Mouse (Mus musculus) urinary bladder, adult 2 months (tissue): Measurements from ENCODE around the gene Ppara. TPM values are rescaled to one million over a fixed set of nuclear protein-coding genes. Genes with fewer than 3 reads are reported as not detected.

Experiments used
- DNase-seq: peaks from one replicate; pipeline ENCODE4 v3.0.0; 2022; ENCODE audit warnings: low spot score
- polyA plus RNA-seq: library from polyadenylated mRNA; depleted of rRNA; stranded (reverse); fragments of >200 nt; gene quantifications from 2 replicates; pipeline ENCODE4 v1.2.3, GENCODE M21; 2012

Gene Ppara
- polyA plus RNA-seq, 1 experiment, result 7.8 TPM

DNA sequence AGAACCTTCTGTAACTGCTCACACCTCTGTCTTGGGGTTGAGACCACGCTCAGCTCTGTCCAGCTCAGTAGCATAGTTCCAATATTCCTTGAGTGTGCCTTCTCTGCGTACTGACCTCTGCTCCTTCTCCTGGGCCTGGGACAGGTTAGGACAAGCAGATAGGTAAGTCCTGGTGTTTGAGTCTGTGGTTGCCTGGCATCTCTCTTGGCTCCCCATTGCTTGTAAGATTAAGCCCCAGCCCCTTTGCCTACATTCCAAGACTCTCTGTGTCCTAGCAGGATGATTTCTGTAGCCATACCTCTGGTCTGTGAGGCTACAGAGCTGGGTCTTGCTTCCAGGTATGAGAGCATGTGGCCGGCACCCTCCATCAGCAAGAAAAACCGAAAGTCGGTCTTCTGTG lies 6.6 kb upstream of the Ppara start:
- DNase-seq, result no peak

DNA sequence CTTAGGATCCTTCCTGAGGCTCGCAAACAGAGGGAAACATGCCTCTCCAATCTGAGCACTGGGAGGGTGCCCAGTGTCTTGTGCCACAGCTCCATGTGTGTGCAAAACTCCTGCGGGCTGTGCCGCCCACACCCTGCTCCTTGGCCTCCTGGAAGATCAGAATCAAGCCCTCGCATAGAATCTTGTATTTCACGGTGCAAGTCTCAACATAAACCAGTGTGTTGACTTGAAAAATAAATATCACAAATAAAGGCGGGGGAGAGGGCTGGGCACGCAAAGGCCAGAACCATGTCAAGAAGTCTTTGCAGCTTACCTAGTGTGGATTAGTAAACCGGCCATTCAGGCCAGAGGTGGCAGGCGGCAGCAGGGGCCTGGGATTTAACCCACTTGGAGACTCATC lies 5.5 kb upstream of the Ppara start:
- DNase-seq, result no peak

DNA sequence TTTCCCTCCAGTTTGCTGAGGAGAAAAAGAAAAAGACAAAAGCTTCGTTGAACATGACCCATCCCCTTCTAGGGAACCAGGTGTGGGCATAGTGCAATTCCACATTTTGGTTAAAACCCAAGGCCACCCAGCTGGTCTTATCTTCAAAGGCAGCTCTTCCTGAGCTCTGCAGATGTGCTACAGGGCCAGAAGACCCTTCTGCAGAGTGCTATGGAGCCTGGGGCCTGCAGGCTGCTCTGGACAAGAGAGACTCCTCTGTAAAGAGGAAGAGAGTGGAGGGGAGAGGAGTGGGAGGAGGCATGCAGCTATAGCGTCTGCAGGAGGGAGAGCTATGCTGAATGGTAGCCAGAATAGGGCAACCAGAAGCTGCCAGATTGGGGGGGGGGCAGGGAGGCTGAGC lies 4.8 kb upstream of the Ppara start:
- DNase-seq, result no peak

DNA sequence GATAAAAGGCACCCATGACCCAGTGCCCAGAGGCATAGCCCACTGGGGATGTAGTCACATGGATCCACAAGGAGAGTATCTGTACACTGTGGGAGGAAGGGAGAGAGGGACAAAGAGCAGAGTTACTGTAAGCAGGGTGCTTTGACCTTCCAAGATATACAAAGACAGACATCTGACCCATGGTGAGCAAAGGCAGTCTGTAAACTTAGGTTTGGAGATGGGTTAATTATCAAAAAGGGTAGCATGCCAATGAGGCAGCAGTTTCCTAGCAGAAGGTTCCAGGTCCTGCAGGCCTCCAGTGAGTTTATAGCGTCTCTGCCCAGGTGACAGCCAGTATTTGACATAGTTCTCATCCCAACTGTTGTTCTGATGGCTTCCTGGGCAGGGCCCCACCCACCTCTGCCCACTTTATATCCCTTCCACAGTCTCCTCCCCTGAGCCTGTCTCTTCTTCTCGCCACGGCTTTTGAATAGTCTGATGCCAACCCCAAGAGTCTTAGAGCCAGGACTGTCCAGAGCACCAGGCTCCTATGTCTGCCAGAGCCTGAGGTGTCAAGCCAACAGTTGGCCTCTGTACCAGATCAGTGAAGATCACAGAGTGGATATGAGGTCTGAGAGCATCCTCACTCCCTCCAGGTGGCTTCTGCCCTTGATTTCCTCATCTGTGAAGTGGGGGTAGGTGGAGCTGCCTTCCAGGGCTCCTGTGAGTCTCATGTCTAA lies 2.7 kb upstream of the Ppara start:
- no peak for DNase-seq

DNA sequence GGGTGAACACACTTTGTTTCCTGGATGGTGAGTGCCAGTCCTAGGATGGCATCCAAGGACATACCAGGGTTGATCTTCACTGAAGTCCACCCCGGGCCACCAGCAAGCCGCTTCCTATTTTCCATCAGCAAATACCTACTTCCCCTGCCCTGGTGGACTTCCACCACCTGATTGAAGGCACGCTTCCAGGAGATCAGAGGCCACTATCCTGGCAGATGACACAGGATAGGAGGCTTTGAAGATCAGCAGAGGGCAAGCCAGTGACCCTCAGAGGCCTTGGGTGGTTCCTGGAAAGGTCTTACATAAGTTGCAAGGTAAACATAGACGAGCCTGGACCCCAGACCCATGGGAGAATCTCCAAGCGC lies 2.2 kb upstream of the Ppara start:
- no peak for DNase-seq

DNA sequence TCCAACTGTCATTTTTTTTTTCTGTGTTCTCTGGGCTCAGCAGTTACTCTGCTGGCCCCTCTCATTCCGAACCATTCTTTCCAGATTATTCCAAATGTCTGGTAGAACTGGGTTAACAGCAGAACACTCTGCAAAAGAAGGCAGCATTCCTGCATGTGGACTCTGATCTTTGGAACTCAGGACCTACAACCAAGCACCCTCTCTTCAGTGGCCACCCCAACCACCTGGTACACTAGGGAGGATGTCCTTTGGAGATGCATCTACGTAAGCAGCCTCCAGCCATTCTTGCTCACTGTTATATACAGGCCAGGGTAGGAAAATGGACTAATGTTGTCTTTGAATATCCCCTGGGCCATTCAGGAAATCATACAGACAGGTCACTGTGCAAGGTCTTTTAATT lies 1.1 kb upstream of the Ppara start:
- DNase-seq, result no peak

DNA sequence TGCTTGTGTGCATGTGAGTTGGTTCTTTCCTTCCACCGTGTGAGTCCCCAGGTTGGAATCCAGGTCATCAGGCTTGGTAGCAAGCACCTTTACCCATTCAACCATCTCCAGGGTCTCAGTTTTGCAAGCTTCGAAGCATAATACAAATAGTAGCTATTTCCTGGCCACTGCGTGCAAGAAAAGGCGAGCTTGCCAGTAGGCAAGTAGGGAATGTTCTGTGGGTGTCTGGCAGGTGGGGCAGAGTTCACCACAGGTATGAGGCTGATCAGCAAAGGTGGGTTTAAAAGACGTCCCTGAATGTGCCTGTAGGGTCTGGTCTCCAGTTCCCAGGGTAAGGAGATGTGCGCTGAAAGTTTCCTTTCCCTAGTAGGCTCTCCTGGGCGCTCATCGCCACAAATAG lies 635 bp upstream of the Ppara start:
- DNase-seq, result no peak

DNA sequence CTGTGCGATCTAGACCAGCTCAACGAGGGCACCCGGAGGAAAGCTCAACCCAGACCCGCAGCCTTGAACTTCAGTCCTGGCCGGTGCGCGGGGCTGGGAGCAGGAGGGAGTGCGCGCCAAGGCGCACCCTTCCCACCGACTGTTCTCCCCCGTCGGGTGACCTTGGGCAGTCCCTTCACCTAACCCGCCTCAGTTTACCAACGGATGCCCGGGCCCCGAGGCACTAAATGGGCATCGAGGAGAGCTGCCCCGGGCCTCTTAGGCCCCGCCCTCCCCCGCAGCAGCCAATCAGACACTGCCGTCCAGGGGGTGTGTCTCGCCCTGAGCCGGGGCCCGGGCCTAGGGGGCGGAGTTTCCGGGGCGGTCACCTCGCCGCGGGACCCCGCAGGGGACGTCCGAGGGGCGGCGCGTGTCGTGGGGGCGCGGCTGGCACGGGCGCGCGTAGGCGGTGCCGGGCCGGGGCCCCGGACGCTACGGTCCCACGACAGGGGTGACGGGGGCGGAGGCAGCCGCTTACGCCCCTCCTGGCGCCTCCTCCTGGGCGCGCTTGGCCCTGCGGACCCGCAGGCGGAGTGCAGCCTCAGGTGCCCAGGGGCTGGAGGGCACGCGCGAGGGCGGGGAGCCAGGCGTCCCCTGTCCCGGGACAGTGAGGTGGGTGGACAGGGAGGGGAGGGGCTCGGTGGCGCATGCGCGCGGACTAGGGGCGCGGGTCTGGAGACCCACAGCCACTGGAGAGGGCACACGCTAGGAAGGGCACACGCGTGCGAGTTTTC lies 466 bp downstream of the Ppara start:
- peak; percentile 98 for DNase-seq

DNA sequence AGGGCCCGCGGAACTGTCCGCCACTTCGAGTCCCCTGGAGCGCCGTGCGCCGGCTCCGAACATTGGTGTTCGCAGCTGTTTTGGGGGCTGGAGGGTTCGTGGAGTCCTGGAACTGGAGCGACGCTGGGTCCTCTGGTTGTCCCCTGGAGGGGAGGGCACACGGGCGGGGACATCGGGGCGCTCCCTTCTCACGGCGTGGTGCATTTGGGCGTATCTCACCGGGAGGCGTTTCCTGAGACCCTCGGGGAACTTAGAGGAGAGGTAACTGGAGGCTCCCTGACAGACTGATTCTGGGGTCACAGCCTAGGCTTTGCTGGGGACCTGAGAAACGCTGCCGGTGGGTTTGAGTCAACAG lies 1.0 kb downstream of the Ppara start:
- no peak for DNase-seq

DNA sequence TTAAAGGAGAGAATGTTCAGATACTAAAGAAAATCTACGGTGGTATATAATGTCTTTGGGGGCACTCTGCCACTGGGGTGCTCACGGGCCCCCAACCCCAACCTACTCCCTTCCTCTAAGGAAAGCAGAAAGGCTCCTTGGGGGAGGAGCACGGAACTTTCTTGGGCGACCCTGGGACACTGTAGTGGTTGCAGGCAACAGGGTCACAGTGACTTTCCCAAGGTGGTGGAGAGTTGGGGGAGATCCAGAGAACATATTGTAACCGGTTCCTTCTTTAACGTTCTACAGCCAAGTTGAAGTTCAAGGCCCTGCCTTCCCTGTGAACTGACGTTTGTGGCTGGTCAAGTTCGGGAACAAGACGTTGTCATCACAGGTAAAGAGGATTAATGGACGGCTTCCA lies 1.7 kb downstream of the Ppara start:
- DNase-seq, result no peak

DNA sequence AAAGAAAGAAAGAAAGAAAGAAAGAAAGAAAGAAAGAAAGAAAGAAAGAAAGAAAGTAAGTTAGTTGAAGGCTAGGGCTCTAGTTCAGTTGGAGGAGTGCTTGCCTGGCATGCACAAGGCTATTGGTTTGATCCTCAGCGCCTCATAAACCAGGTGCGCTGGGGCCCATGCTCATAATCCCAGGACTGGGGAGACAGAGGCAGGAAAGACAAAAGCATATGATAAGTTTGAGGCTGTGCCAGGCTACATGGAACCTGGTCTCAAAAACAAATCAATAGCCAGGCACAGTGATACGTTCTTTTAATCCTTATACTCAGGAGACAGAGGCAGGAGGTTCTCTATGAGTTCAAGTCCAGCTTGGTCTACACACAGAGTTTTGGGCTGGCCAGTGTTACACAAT lies 3.6 kb downstream of the Ppara start:
- no peak for DNase-seq

DNA sequence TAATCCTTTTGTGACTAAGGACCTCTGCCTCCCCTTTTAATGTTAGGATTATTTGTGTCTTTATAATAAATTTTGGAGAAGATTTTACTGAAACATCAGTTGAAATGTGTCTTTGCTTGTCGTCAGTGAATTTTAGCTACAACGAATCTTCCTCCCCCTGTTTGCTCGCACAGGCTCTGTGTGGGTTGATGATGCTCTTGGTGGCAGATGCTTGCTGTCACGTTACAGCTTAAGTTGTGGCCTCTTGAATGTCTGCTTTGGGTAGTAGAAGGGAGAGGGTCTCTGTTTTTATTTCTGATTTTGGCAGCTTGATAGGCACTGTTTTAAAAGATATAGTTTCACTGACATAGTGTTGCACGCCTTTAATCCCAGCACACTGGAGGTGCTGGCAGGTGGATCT lies 4.2 kb downstream of the Ppara start:
- no peak for DNase-seq

DNA sequence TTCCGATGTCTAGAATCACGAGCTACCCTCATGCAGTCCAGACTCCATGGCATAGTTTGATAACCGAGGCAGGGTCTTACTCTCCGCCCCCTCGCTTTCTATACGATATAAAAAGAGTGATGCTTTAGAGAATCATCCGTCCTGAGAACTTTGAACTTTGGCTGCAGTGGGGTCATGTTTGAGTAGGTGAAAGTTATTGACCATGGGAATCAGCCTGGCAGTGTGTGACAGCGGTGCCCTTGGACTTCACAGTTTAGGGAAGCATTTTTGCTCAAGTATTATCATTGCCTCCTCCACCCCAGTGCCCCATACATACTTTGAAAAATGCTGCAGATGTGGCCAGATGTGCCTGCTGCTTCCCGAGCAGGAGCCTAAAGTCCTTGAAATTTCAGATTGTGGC lies 7.8 kb downstream of the Ppara start:
- DNase-seq, result peak; percentile 6

DNA sequence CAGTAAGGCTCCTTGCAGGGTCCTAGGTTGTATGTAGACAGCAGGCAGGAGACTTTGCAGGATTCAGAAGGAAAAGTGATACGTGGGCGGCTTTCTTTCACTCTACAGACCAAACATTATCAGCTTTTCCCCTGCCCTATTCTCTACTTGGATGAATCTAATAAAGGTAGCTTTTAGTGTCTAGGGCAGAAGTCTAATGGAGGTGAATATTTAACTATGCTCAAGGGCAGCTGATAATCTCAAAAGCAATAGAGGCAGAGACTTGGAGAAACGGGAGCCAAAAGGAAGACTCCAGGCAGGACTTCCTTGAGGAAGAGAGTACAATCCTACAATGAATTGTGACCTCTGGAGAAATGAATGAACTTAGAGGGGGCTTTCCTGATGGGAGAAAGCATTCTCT lies 9.2 kb downstream of the Ppara start:
- DNase-seq, result no peak

DNA sequence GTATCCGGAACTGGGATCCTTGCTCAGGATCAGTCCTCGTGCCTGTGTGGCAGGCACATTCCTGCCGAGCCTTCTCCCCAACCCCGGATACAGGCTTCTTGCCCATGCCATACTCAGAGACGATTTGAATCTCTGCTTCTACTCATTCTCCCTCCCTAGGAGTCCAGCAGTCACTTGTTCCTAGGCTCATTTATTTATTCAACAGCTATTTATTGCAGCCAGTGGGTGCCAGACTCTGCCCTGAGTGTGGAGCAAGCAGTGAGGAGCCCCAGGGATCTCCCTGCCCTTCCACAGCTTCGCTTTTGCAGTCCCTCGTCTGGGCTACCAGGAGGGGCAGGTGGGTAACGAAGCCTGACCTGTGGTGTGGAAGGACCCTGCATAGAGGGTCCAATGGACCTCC lies 11.4 kb downstream of the Ppara start:
- no peak for DNase-seq

DNA sequence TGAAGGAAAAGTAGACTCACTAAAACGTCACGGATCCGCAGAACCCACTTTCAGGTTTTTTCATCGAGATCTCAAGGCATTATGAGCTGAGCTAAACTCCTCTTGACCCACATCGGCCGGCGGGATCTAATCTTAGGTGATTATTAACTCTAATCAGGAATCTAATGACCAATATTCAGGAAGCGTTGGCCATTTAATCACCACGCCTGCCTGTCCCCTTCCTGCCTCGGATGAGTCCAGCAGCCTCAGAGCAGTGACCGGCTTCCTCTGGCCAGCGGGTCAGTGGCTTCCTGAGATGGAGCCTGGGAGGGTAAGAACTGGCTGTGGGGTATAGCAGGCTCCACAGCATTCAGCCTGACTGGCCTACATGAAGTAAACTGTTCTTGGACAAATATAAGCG lies 11.9 kb downstream of the Ppara start:
- DNase-seq, result no peak

DNA sequence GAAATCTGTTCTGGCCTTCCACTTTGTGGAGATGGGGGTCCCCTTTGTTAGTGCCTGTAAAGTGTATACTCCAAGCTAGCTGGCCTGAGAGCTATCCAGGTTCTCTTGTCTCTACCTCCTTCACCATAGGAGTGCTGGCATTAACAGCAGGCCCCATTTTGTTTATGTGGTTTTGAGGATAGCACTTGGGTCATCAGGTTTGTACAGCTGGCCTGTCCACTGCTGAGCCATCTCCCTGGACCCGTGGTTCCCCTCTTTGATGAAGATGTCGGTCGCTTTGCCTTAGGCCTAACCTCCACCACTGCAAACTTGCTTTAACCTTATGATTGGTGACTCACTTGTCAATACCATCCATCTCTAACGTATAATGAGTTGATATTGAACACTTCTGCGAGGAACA lies 13.2 kb downstream of the Ppara start:
- no peak for DNase-seq

DNA sequence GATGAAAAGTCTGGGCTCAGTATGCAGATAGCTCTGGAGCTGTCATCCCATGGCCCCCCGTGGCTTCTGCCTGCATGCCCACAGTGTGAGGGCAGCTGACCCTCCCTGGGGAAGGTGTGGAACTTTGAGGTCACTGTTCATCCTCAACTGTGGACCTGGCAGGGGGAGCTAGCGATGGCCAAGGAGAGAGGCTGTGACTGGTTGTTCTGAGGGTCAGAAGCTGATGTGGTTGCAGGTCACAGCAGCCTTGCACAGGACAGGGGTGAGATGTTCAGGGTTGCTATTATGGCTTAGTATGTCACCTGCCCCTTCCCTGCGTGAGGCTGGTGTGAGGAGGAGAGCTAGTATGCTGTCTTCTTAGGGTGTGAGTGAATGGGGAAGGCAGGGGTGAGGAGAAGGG lies 13.7 kb downstream of the Ppara start:
- no peak for DNase-seq

DNA sequence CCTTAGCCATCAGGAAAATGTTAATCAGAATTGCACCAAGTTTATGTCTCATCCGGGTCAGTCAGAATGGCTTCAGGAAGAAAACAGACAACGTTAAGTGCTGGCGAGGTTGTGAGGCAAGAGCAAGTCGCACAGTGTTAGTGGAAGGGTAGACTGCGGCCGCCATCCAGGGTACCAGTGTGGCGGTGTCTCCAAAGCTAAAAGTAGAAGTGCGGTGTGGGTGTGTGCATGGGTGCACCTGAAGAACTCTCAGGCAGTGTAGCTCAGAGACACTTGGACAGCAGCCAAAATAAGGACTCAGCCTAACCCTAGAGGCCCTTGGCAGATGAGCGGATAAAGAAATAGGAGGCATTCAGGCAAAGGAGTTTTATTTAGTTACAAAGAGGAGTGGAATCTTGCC lies 14.4 kb downstream of the Ppara start:
- DNase-seq, result no peak

DNA sequence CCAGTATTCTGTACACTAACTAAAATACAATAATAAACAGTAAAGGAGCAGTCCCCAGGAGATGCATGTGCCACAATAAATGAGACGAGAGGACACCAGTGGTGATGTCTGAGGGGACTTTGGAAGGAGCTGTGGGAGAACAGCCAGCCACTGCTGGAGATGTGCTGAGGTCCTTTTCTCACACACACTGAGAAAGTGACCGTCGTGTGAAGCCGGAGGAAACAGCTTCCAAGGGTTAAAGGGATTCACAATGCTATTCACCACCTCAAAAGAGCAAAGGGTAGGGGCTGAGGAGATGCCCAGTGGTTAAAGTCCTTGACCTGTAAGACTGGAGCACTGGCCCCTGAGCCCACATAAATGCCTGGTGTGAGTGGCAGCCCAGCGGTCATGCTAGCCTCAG lies 15.3 kb downstream of the Ppara start:
- no peak for DNase-seq

DNA sequence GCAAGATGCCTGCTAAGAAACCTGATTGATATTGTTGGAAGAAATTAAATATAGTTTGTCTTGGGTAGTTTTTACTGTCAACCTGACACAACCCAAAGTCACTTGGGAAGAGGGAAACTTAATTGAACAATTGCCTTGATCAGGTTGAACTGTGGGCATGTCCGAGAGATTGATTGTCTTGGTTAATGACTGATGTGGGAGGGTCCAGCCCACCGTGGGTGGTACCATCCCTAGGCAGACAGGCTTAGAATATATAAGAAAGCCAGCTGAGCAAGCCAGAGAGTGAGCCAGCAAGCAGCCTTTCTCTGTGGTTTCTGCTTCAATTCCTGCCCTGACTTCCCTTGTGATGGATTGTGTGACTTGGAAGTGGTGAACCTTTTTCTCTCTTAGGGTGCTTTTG lies 17.9 kb downstream of the Ppara start:
- DNase-seq, result no peak

DNA sequence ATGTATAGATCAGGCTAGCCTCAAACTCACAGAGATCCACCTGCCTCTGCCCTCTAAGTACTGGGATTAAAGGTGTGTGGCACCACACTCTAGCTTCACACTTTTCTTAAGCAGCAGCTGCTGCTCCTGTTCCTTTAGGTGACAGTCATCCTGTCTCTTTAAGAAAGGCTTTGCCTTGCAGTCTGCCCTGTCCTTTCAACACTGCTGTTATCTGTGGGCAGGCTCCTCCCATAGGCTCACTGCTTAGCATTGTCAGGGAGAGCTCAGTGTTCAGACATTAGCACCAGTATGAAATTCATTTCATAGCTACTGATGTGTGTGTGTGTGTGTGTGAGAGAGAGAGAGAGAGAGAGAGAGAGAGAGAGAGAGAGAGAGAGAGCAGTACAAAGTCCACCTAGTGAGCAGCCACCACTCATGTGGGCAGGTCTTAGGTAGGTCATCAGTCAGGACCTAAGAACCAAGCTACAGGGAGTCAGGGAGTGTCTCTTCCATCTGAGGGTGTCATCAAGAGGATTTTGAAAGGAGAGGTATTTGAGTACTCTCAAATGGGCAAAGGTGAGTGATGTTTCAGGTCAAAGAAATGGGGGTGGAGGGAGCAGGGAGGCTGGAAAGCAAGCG lies 19.4 kb downstream of the Ppara start:
- DNase-seq, result no peak

DNA sequence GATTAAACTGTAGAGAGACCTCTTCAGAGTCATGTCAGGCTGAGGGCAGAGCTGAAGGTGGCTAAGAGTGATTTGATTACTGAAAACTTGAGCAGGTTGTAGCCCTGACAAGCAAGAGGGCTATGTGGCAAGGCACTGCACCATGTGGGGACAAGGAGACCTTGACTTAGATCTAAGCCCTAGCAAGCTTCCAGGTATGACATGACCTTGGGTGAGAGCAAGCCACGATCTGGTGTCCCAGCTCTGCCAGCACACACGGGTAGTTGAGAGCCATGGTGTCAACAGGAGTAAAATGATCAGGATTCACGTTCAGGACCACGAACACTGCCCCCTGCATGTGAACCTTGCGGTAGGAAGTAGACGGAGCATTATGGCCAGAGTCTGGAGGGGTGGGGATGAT lies 20.4 kb downstream of the Ppara start:
- no peak for DNase-seq

DNA sequence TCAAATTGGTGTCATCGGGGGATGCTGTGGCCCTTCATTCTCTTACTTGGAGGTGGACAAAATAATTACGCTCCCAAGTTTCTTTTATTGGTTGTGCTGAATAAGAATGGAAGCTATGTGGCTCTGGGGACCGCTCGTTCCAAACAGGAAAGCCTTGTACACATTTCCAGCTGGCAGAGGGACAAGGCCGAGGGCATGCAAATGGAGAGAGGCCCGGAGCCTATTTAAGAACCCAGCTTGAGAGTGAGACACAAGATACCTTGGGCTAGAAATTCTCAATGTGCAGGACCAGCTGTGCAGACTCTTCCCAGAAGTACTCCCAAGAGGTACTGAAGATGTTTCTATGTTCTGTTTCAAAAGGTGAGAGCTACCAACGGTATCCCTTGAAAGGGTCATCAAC lies 21.8 kb downstream of the Ppara start:
- no peak for DNase-seq
